Mouse (Mus musculus) bone marrow macrophage, adult 2 months (primary cell): ENCODE results near the gene Uckl1. TPM values are rescaled to one million over a fixed set of nuclear protein-coding genes. Genes with fewer than 3 reads are reported as not detected.

Experiments
- H3K27ac ChIP-seq: 2 replicates; pipeline ENCODE4 v1.5.1; 2012; ENCODE audit warnings: low read depth, low read length; ENCODE audit not compliant: insufficient read depth
- H3K4me1 ChIP-seq: 2 replicates; pipeline ENCODE4 v1.6.1; 2012; ENCODE audit warnings: low read length; ENCODE audit not compliant: control insufficient read depth, insufficient read depth
- H3K4me3 ChIP-seq: 2 replicates; pipeline ENCODE4 v1.5.1; 2012; ENCODE audit warnings: mild to moderate bottlenecking, low read length, moderate library complexity; ENCODE audit not compliant: insufficient read depth
- CTCF ChIP-seq: IDR thresholded peaks from 2 replicates; pipeline ENCODE4 v1.5.1; 2012; ENCODE audit warnings: low read depth, mild to moderate bottlenecking, low read length, moderate library complexity
- POLR2A ChIP-seq: IDR thresholded peaks from 2 replicates; pipeline ENCODE4 v1.6.1; 2012; ENCODE audit warnings: mild to moderate bottlenecking, low read depth, low read length, borderline replicate concordance
- polyA plus RNA-seq: library from polyadenylated mRNA; stranded (reverse); fragments of >200 nt; gene quantifications from 2 replicates; pipeline ENCODE4 v1.2.4, GENCODE M21; 2012; ENCODE audit not compliant: missing spikeins, insufficient read depth, insufficient read length

Gene Uckl1
- polyA plus RNA-seq = 108 and 113 TPM in 2 replicates

GRCm38 (mm10) chr2:181584411-181584942, at the start of gene Uckl1:
Uckl1 (minus strand) TSS chr2:181584892.
- no peak within 1 kb of the TSS for H3K4me3 ChIP-seq
- TF ChIP-seq POLR2A (no peak), CTCF (no peak)
- no peak within 1 kb of the TSS for H3K27ac ChIP-seq
- H3K4me1 ChIP-seq = peaks cover 12% of the 10 kb centered on the region

DNA sequence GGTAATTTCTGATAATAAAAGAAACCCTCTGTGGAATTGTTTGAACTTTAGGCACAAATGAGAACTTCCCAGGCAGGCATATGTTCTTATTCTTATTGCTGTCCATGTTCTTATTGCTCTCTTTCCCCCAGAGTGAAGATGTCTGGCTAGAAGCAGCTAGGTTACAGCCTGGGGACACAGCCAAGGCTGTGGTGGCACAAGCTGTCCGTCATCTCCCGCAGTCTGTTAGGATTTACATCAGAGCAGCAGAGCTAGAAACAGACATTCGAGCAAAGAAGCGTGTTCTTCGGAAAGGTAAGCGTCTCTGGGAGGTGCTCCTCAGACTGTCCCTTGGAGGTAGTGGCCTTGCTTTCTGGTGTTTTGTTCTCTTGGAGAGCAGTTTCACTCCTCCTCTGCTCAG, 47.9 kb upstream of the Uckl1 start:
- H3K4me3 ChIP-seq = no peak overlapping the region
- no peaks in the 10 kb centered on the region for H3K4me1 ChIP-seq
- TF ChIP-seq CTCF = no peak
- TF ChIP-seq POLR2A = no peak
- no peak overlapping the region for H3K27ac ChIP-seq

- TF ChIP-seq POLR2A = no peak
- Histone ChIP-seq H3K27ac (no peak overlapping the region), H3K4me3 (no peak overlapping the region), H3K4me1 (no peaks in the 10 kb centered on the region)
These were observed 43.8 kb upstream of the Uckl1 start for GRCm38 (mm10) chr2:181628471-181628870.

DNA sequence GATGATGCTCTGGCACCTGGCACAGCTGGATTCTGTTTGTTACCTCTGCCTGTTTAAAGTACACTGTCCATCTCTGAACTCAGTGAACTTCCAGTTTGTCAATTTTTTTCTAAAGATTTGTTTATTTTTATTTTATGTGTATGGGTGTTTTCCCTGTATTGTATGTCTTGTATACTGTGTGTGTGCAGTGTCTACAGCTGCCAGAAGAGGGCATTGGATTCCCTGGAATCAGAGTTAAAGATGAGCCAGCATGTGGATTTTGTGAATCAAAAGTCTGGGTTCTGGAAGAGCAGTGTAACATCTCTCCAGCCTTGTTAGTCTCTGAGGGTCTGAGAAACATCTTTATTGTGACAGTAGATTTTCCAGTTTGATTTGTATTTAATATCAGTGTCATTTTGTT, 38.7 kb upstream of the Uckl1 start:
- no peak overlapping the region for H3K27ac ChIP-seq
- H3K4me3 ChIP-seq = no peak overlapping the region
- TF ChIP-seq POLR2A (no peak), CTCF (no peak)
- no peaks in the 10 kb centered on the region for H3K4me1 ChIP-seq

DNA sequence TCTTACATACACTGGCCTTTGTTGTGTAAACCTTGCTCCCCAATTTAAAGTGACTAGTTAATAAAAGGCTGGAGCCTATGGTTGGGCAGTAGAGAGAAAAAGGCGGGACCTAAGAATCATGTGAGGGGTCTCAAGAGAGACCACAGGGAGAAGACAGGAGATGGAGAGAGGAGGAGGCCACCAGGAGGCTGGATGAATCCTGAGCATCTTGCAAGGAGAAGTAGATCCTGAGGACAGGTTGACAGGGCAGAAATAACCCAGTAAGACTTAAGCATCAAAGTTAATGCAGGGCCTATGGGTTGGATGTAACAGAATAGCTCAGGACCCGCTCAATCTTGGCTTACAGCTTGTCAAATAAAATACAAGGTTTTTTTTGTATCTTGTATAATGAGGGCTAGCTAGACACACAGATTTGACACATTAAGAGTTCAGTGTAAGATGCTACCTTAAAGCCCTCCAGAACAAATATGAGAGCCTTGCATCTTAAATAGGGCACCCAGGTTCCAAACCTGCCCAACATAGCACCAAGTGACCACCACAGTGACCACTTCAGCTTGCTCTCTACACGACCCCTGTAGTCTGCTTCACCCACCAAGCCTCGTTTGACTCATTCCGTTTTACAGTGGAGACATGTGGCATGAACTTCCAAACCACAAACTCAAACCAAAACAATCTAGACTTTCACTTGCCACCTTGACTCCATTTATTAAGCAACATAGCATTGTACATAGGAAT, 34.2 kb upstream of the Uckl1 start:
- no peak overlapping the region for H3K27ac ChIP-seq
- TF ChIP-seq CTCF = no peak
- TF ChIP-seq POLR2A = no peak
- no peaks in the 10 kb centered on the region for H3K4me1 ChIP-seq
- no peak overlapping the region for H3K4me3 ChIP-seq

- TF ChIP-seq CTCF (no peak), POLR2A (no peak)
- peak overlapping the region; percentile 80 for H3K4me3 ChIP-seq
- peaks cover 14% of the 10 kb centered on the region for H3K4me1 ChIP-seq
- no peak overlapping the region for H3K27ac ChIP-seq
These were observed 17.7 kb upstream of the Uckl1 start for GRCm38 (mm10) chr2:181602367-181602766.

- H3K4me3 ChIP-seq = peak overlapping the region; percentile 80
- H3K4me1 ChIP-seq = peaks cover 16% of the 10 kb centered on the region
- no peak overlapping the region for H3K27ac ChIP-seq
- no peak for TF ChIP-seq POLR2A
- no peak for TF ChIP-seq CTCF
These were observed 17.1 kb upstream of the Uckl1 start for GRCm38 (mm10) chr2:181601751-181602145.

- H3K4me3 ChIP-seq = peak overlapping the region; percentile 80
- H3K4me1 ChIP-seq = peaks cover 16% of the 10 kb centered on the region
- TF ChIP-seq CTCF = no peak
- no peak for TF ChIP-seq POLR2A
These were observed 16.4 kb upstream of the Uckl1 start for GRCm38 (mm10) chr2:181600828-181601750.

DNA sequence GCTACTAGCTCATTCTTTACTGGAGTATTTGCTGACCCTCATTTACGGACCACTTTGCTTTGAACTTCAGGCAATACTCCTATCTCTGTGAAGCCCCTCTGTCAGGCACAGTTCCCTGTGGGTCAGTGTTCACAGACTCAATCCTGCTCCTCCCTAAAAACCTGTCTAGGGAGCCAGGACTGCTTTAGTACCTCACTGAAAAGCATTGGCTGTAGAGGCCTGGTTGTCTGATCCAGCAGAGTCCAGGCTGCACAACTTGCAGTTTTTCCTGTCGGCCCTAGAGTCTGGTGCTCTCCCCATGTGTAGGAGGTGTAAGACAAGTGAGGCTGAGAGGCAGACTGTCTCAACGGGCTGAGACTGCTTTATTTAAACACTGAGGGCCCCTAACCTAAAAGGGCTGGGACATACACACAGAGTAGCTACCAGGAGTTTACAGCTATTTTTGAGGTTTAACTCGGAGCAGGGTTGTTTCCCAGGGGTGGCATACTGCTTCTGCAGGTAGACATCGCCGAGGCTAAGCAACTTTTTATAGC, 15.6 kb upstream of the Uckl1 start:
- H3K4me1 ChIP-seq = peaks cover 16% of the 10 kb centered on the region
- H3K27ac ChIP-seq = no peak overlapping the region
- TF ChIP-seq CTCF = no peak
- TF ChIP-seq POLR2A = no peak
- H3K4me3 ChIP-seq = peak overlapping the region; percentile 80

More at GRCm38 (mm10) chr2:181600828-181601750, 16.4 kb upstream of the Uckl1 start:
- H3K27ac ChIP-seq = peak overlapping the region; percentile 71
